Mouse (Mus musculus): ENCODE results near the gene Cpa5. TPM values are rescaled to one million over a fixed set of nuclear protein-coding genes. Genes with fewer than 3 reads are reported as not detected.

The Cpa5 gene
- not detected in 2 replicates for polyA plus RNA-seq (2015; fragmentation: Nextera tagmentation; extraction: Ambion mirVana)

DNA sequence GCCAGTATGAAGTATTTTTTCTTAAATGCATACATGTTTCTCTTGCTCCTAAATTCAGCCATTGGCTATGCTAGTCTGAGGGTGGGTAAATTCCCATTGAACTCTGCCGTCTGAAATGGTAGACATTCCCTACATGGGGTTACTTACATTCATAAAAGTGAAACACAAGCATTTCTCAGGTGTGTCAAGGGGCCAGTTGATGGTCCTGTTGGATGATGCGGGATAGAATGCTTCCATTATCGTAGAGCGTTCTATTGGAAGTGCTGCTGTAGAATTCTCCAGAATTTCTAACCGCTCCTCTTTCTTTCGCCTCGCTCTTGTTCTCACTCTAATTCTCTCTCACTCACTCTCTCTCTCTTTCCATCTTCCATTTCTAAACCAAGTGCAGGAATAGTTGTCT lies at the start of gene Cpa5:
Cpa5 (plus strand) TSS at position 301 of the 400 bp plus-strand sequence.
- no peak within 1 kb of the TSS for H3K9ac ChIP-seq (ENCODE audit: low read depth, low read length)
- no peak for ATAC-seq (ENCODE audit: low read depth)
- no peak within 1 kb of the TSS for H3K27ac ChIP-seq (ENCODE audit: low read length)
- H3K4me3 ChIP-seq (ENCODE audit: low read depth, low read length): no peak within 1 kb of the TSS
- no peak within 1 kb of the TSS for H3K4me2 ChIP-seq (ENCODE audit: low read depth, low read length)
- H3K27me3 ChIP-seq (ENCODE audit: control insufficient read depth, insufficient read depth, low read depth, low read length): no peaks in the 10 kb centered on the region; the same call in 1 of the 2 replicates
- H3K9me3 ChIP-seq (replicated peaks; ENCODE audit: control insufficient read depth, low read length): no peaks in the 10 kb centered on the region
- H3K36me3 ChIP-seq (ENCODE audit: control insufficient read depth, insufficient read depth): no peaks in the 10 kb centered on the region
- H3K4me1 ChIP-seq (ENCODE audit: control insufficient read depth, low read depth, low read length): no peaks in the 10 kb centered on the region
- 82% methylated on average over 7 of the region's 7 CpGs for WGBS (ENCODE audit: insufficient replicate concordance)

- H3K36me3 ChIP-seq (ENCODE audit: control insufficient read depth, insufficient read depth): no peaks in the 10 kb centered on the region
- H3K27me3 ChIP-seq (ENCODE audit: control insufficient read depth, insufficient read depth, low read depth, low read length): no peaks in the 10 kb centered on the region
- no peak overlapping the region for H3K9ac ChIP-seq (ENCODE audit: low read depth, low read length)
- no peak overlapping the region for H3K4me2 ChIP-seq (ENCODE audit: low read depth, low read length)
- ATAC-seq (ENCODE audit: low read depth): no peak
- H3K4me3 ChIP-seq (ENCODE audit: low read depth, low read length): no peak overlapping the region
- H3K27ac ChIP-seq (ENCODE audit: low read length): no peak overlapping the region
- no peaks in the 10 kb centered on the region for H3K4me1 ChIP-seq (ENCODE audit: control insufficient read depth, low read depth, low read length)
- WGBS (ENCODE audit: insufficient replicate concordance): 44% methylated on average over 4 of the region's 4 CpGs
- H3K9me3 ChIP-seq (replicated peaks; ENCODE audit: control insufficient read depth, low read length): no peaks in the 10 kb centered on the region
Observed at GRCm38 (mm10) chr6:30562132-30562531, 48.7 kb upstream of the Cpa5 start.

- Histone ChIP-seq H3K4me3 (ENCODE audit: low read depth, low read length) (no peak overlapping the region), H3K9me3 (replicated peaks; ENCODE audit: control insufficient read depth, low read length) (no peaks in the 10 kb centered on the region), H3K9ac (ENCODE audit: low read depth, low read length) (no peak overlapping the region), H3K36me3 (ENCODE audit: control insufficient read depth, insufficient read depth) (no peaks in the 10 kb centered on the region), H3K4me2 (ENCODE audit: low read depth, low read length) (no peak overlapping the region), H3K27ac (ENCODE audit: low read length) (no peak overlapping the region), H3K4me1 (ENCODE audit: control insufficient read depth, low read depth, low read length) (no peaks in the 10 kb centered on the region), H3K27me3 (ENCODE audit: control insufficient read depth, insufficient read depth, low read depth, low read length) (no peaks in the 10 kb centered on the region)
- ATAC-seq (ENCODE audit: low read depth): no peak
- 48% methylated on average over 6 of the region's 6 CpGs for WGBS (ENCODE audit: insufficient replicate concordance)
Observed at GRCm38 (mm10) chr6:30563575-30563974, 47.2 kb upstream of the Cpa5 start.

DNA sequence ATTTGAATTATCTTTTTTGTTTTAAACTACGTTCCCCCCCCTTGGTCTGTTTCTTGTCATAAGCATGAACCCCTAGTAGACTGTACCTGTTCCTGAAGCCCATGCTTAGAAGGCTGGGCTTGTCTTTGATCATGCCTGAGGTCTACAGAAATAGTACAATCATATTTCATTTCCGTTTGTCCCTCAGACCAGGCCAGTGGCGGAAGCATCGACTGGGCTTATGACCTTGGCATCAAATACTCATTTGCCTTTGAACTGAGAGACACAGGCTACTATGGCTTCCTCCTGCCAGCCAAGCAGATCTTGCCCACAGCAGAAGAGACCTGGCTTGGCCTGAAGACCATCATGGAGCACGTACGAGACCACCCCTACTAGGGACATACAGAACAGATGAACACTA lies 46.8 kb upstream of the Cpa5 start:
- H3K4me1 ChIP-seq (ENCODE audit: control insufficient read depth, low read depth, low read length): no peaks in the 10 kb centered on the region
- H3K4me2 ChIP-seq (ENCODE audit: low read depth, low read length): no peak overlapping the region
- H3K36me3 ChIP-seq (ENCODE audit: control insufficient read depth, insufficient read depth): no peaks in the 10 kb centered on the region
- no peak overlapping the region for H3K9ac ChIP-seq (ENCODE audit: low read depth, low read length)
- no peaks in the 10 kb centered on the region for H3K27me3 ChIP-seq (ENCODE audit: control insufficient read depth, insufficient read depth, low read depth, low read length)
- no peak overlapping the region for H3K4me3 ChIP-seq (ENCODE audit: low read depth, low read length)
- no peak for ATAC-seq (ENCODE audit: low read depth)
- H3K27ac ChIP-seq (ENCODE audit: low read length): no peak overlapping the region
- 72% methylated on average over 6 of the region's 6 CpGs for WGBS (ENCODE audit: insufficient replicate concordance)
- H3K9me3 ChIP-seq (replicated peaks; ENCODE audit: control insufficient read depth, low read length): no peaks in the 10 kb centered on the region

DNA sequence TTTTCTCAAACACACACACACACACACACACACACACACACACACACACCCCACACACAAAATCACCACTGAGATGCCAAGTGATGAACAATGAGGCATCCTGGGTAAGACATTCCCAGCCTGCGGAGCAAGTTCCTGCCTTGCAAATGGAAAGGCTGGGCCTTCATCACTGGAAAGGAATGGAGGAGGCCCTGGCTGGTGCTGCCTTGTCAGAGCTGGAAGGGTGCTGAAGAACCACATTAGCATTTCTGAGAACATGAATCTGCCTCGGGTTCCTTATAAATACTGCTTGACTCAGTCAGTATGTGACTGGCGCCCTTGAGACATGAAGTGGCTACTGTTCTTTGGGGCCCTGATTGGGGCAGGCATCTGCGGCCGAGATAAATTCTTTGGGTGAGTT lies 42.7 kb upstream of the Cpa5 start, which contains the start of gene Cpa4:
Cpa4 (plus strand) TSS at position 301 of the 400 bp plus-strand sequence.
- H3K4me1 ChIP-seq (ENCODE audit: control insufficient read depth, low read depth, low read length): no peaks in the 10 kb centered on the region
- H3K9me3 ChIP-seq (replicated peaks; ENCODE audit: control insufficient read depth, low read length): no peaks in the 10 kb centered on the region
- no peaks in the 10 kb centered on the region for H3K36me3 ChIP-seq (ENCODE audit: control insufficient read depth, insufficient read depth)
- H3K27ac ChIP-seq (ENCODE audit: low read length): no peak within 1 kb of the TSS
- H3K4me2 ChIP-seq (ENCODE audit: low read depth, low read length): no peak within 1 kb of the TSS
- 54% methylated on average over 5 of the region's 5 CpGs for WGBS (ENCODE audit: insufficient replicate concordance)
- ATAC-seq (ENCODE audit: low read depth): no peak
- no peaks in the 10 kb centered on the region for H3K27me3 ChIP-seq (ENCODE audit: control insufficient read depth, insufficient read depth, low read depth, low read length)
- H3K4me3 ChIP-seq (ENCODE audit: low read depth, low read length): no peak within 1 kb of the TSS
- no peak within 1 kb of the TSS for H3K9ac ChIP-seq (ENCODE audit: low read depth, low read length)

DNA sequence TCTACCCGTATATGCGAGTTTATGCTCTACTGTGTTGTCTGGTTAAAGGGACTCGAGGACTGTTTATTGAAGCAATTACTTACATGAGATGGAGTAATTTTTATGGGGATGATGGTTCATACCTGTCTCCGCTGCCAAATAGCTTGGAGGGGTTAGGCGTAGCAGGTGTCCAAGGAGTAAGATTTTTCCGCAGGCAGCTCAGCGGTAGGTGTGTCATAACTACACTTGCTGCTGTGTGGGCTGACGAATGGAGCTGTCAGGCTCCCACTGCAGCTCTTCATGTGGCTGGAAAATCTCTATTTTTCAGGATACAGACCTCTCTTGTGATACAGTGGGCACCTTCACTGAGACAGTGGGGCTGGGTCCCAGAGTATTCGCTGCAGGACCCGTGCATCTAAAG lies 41.5 kb upstream of the Cpa5 start:
- H3K9me3 ChIP-seq (replicated peaks; ENCODE audit: control insufficient read depth, low read length): no peaks in the 10 kb centered on the region
- H3K27ac ChIP-seq (ENCODE audit: low read length): no peak overlapping the region
- no peaks in the 10 kb centered on the region for H3K36me3 ChIP-seq (ENCODE audit: control insufficient read depth, insufficient read depth)
- no peaks in the 10 kb centered on the region for H3K4me1 ChIP-seq (ENCODE audit: control insufficient read depth, low read depth, low read length)
- H3K4me3 ChIP-seq (ENCODE audit: low read depth, low read length): no peak overlapping the region
- 69% methylated on average over 10 of the region's 10 CpGs for WGBS (ENCODE audit: insufficient replicate concordance)
- H3K4me2 ChIP-seq (ENCODE audit: low read depth, low read length): no peak overlapping the region
- ATAC-seq (ENCODE audit: low read depth): no peak
- H3K27me3 ChIP-seq (ENCODE audit: control insufficient read depth, insufficient read depth, low read depth, low read length): no peaks in the 10 kb centered on the region
- H3K9ac ChIP-seq (ENCODE audit: low read depth, low read length): no peak overlapping the region

DNA sequence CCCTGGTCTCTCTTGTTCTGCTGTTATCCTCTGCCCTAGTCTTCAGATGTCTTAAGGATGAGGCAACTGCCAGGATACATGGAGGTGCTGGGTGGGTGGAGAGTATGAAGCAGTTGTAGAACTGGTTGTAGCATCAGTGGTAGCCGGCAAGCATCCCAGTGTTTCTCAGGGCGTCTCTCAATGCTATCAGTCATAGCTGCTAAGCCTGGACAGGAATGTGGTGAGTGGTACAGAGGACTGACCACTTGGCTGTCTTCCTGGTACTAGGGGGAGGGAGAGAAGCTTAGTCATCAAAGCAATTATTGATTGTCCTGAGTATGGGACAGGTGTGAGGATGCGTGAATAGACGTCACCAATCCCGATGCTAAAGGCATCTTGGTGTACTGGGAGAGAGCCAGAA lies 40.8 kb upstream of the Cpa5 start:
- no peak for ATAC-seq (ENCODE audit: low read depth)
- no peaks in the 10 kb centered on the region for H3K36me3 ChIP-seq (ENCODE audit: control insufficient read depth, insufficient read depth)
- 74% methylated on average over 5 of the region's 5 CpGs for WGBS (ENCODE audit: insufficient replicate concordance)
- H3K9ac ChIP-seq (ENCODE audit: low read depth, low read length): no peak overlapping the region
- H3K4me2 ChIP-seq (ENCODE audit: low read depth, low read length): no peak overlapping the region
- H3K27ac ChIP-seq (ENCODE audit: low read length): no peak overlapping the region
- no peaks in the 10 kb centered on the region for H3K4me1 ChIP-seq (ENCODE audit: control insufficient read depth, low read depth, low read length)
- no peak overlapping the region for H3K4me3 ChIP-seq (ENCODE audit: low read depth, low read length)
- H3K27me3 ChIP-seq (ENCODE audit: control insufficient read depth, insufficient read depth, low read depth, low read length): no peaks in the 10 kb centered on the region
- no peaks in the 10 kb centered on the region for H3K9me3 ChIP-seq (replicated peaks; ENCODE audit: control insufficient read depth, low read length)

DNA sequence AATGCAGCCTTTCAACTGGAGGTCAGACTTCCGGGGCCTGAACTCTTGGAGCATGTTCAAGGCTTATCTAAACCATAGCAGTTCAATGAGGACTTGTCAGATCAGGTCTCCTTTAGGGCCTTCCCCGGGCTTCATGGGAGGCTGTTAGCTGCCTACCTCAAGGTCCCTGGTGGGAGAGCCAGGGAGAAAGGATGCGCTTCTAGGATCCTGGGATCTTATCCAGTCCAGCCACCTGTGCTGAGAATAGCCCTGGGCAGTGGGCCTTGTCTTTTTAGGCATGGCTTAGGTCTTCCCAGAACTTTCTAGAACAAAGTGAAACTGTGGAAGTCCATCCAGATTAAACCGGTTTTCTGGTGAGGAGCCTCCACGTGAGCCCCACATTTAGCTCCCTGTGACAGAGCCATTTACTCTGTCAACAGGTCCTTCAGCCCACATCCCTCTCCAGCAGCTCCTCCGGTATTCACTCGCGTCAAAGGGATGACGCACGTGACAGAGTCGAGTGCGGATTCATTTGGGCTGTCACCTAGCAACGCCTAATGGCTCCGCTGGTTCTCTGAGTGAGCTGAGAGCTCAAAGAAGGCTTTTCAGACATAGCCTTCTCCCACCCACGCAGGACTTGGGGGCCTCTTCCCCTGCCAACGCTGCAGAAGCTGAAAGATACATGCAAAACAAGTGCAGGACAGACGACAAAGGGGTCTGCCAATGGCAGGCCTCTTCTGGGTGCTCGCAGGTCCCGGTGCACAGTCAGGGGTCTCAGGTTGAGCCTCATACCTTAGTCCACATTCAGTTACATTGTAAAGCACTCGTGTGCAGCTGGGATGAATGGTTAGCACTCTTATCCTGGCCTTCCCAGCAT lies 38.1 kb upstream of the Cpa5 start:
- Histone ChIP-seq H3K36me3 (ENCODE audit: control insufficient read depth, insufficient read depth) (no peaks in the 10 kb centered on the region), H3K4me3 (ENCODE audit: low read depth, low read length) (no peak overlapping the region), H3K9ac (ENCODE audit: low read depth, low read length) (no peak overlapping the region), H3K4me2 (ENCODE audit: low read depth, low read length) (no peak overlapping the region), H3K4me1 (ENCODE audit: control insufficient read depth, low read depth, low read length) (no peaks in the 10 kb centered on the region), H3K9me3 (replicated peaks; ENCODE audit: control insufficient read depth, low read length) (no peaks in the 10 kb centered on the region), H3K27ac (ENCODE audit: low read length) (no peak overlapping the region), H3K27me3 (ENCODE audit: control insufficient read depth, insufficient read depth, low read depth, low read length) (no peaks in the 10 kb centered on the region)
- no peak for ATAC-seq (ENCODE audit: low read depth)
- WGBS (ENCODE audit: insufficient replicate concordance): 63% methylated on average over 20 of the region's 20 CpGs

GRCm38 (mm10) chr6:30573380-30573779 lies 37.4 kb upstream of the Cpa5 start:
- no peaks in the 10 kb centered on the region for H3K9me3 ChIP-seq (replicated peaks; ENCODE audit: control insufficient read depth, low read length)
- no peaks in the 10 kb centered on the region for H3K4me1 ChIP-seq (ENCODE audit: control insufficient read depth, low read depth, low read length)
- no peaks in the 10 kb centered on the region for H3K27me3 ChIP-seq (ENCODE audit: control insufficient read depth, insufficient read depth, low read depth, low read length)
- no peak overlapping the region for H3K27ac ChIP-seq (ENCODE audit: low read length)
- no peak for ATAC-seq (ENCODE audit: low read depth)
- no peak overlapping the region for H3K4me3 ChIP-seq (ENCODE audit: low read depth, low read length)
- H3K36me3 ChIP-seq (ENCODE audit: control insufficient read depth, insufficient read depth): no peaks in the 10 kb centered on the region
- whole genome bisulfite sequencing (ENCODE audit: insufficient replicate concordance): 61% methylated on average over 5 of the region's 5 CpGs
- H3K4me2 ChIP-seq (ENCODE audit: low read depth, low read length): no peak overlapping the region
- no peak overlapping the region for H3K9ac ChIP-seq (ENCODE audit: low read depth, low read length)

All from liver, embryonic 16.5 days (tissue).